Mouse (Mus musculus): ENCODE measurements at regions not wholly inside any gene's neighbourhood (a gene's known extent, or its start where the extent isn't known, plus 50 kb on each side); places are given as distances from the start of the nearest gene placed in this dataset.
A peak's percentile ranks its signal among the peaks of the same experiment; 100 is the strongest.

DNA sequence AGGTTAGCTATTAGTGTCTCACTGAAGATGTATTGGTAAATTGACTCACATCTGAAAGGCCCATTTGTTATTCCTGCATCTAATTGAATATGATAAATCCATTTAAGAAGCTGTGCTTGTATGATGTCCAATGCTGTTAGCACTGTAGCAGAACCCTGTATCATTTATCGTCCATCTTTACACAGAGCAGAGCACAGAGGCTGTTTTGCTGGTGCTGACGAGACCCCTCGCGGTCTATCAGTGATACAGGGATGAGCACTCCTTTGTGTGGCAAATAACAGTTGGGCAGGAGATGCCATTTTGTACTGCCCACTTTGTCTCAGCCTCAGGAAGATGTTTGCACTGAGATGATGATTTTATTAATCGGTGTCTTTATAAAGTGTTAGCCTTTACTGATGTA, 528.9 kb downstream of the Dnah5 start:
- DNase-seq: no peak

DNA sequence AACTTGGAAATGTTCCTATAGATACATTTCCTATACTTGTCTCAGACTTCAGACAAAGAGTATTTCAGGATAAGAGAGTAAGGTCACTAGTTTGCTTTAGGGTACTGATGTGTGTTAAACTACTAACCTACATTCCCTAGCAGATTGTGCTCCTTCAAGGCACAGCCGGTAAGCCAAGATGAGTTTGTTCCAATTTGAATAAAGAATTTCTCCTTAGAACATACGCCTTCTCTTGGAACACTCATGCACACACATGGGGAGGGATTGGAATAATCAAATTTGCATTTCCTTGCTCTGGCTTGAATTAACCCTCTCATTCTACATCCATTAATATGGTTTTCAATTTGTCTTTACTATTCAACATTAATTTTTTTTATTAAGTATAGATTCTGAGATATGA, 537.0 kb downstream of the Dnah5 start:
- DNase-seq: no peak

GRCm38 (mm10) chr15:28745691-28746090, 542.1 kb downstream of the Dnah5 start:
- no peak for DNase-seq

- DNase-seq: no peak
Measured at GRCm38 (mm10) chr15:28746603-28747002, 543.1 kb downstream of the Dnah5 start.

DNA sequence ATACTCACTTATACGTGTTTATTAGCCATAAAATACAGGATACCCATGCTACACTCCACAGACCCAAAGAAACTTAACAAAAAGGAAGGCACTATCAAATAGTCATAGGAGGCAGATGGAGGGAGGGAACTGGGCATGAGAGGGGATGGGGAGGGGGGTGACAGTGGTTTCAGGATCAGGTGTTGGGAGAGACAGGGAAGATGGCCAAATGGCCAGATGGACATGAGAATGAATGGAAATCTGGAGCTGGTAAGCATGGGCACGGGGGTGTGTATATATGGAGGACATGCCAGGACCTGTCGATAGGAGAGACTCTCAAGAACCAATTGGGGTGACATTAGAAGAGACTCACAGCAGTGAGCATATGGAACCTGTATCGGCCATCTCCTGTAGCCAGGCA, 555.2 kb downstream of the Dnah5 start:
- peak; percentile 83 to 87 for DNase-seq
